Mouse (Mus musculus): ENCODE data around the gene Fam131b.

DNA sequence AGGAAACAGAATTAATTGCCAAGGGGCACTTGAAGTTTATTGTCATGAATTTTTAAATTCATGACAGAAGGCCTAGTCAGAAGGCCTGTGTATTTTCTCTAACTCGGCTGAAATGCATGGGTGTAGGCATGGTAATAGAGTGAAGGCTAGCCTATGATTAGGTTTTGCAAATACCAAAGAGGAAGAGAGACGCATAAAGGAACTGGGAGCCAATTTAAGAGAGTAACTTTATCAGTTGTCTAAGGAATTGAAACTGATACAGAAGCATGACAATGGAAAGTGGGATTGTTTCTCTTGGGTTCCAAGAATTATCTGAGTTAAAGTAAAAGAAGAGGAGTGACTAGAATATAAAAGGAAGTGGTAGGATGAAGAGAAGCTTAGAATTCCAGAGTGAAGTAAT, 14.7 kb upstream of the Fam131b start:
- TF ChIP-seq CTCF (IDR thresholded peaks at IDR 0.05; ENCODE audit: extremely low read depth, insufficient read depth, low read length) (no peak), POLR2A (IDR thresholded peaks at IDR 0.05; ENCODE audit: extremely low read depth, insufficient read depth, low read length) (no peak)

All from cortical plate, adult 2 months (tissue).